Mouse (Mus musculus): ENCODE measurements around the gene 4933427D14Rik.

The 4933427D14Rik gene

GRCm38 (mm10) chr11:72142889-72143288 lies 64.4 kb downstream of the 4933427D14Rik start:
- no peak for DNase-seq (ENCODE audit: low spot score)

GRCm38 (mm10) chr11:72140198-72140597 lies 67.1 kb downstream of the 4933427D14Rik start:
- no peak for DNase-seq (ENCODE audit: low spot score)

GRCm38 (mm10) chr11:72136231-72136982 lies 70.9 kb downstream of the 4933427D14Rik start:
- no peak for DNase-seq (ENCODE audit: low spot score)

- DNase-seq (ENCODE audit: low spot score), result no peak
These were observed 71.7 kb downstream of the 4933427D14Rik start, which contains the start of gene Pitpnm3 for GRCm38 (mm10) chr11:72135383-72136158. Pitpnm3 (minus strand) TSS chr11:72135778.

GRCm38 (mm10) chr11:72134536-72135382 lies 72.5 kb downstream of the 4933427D14Rik start:
- DNase-seq (ENCODE audit: low spot score), result no peak

- no peak for DNase-seq (ENCODE audit: low spot score)
These were observed 74.2 kb downstream of the 4933427D14Rik start for GRCm38 (mm10) chr11:72133075-72133474.

GRCm38 (mm10) chr11:72132266-72132665 lies 75.0 kb downstream of the 4933427D14Rik start:
- DNase-seq (ENCODE audit: low spot score), result no peak

GRCm38 (mm10) chr11:72131697-72132096 lies 75.6 kb downstream of the 4933427D14Rik start:
- no peak for DNase-seq (ENCODE audit: low spot score)

GRCm38 (mm10) chr11:72130905-72131304 lies 76.4 kb downstream of the 4933427D14Rik start:
- no peak for DNase-seq (ENCODE audit: low spot score)

GRCm38 (mm10) chr11:72130472-72130871 lies 76.8 kb downstream of the 4933427D14Rik start:
- no peak for DNase-seq (ENCODE audit: low spot score)

GRCm38 (mm10) chr11:72130021-72130420 lies 77.2 kb downstream of the 4933427D14Rik start:
- no peak for DNase-seq (ENCODE audit: low spot score)

- no peak for DNase-seq (ENCODE audit: low spot score)
These were observed 78.0 kb downstream of the 4933427D14Rik start for GRCm38 (mm10) chr11:72129032-72129894.

- DNase-seq (ENCODE audit: low spot score), result no peak
These were observed 79.6 kb downstream of the 4933427D14Rik start for GRCm38 (mm10) chr11:72127450-72128189.

GRCm38 (mm10) chr11:72125781-72126180 lies 81.5 kb downstream of the 4933427D14Rik start:
- DNase-seq (ENCODE audit: low spot score), result no peak

GRCm38 (mm10) chr11:72123531-72123930 lies 83.7 kb downstream of the 4933427D14Rik start:
- no peak for DNase-seq (ENCODE audit: low spot score)

- DNase-seq (ENCODE audit: low spot score), result no peak
These were observed 86.9 kb downstream of the 4933427D14Rik start for GRCm38 (mm10) chr11:72120354-72120753.

- no peak for DNase-seq (ENCODE audit: low spot score)
These were observed 88.6 kb downstream of the 4933427D14Rik start for GRCm38 (mm10) chr11:72118630-72119029.

GRCm38 (mm10) chr11:72113296-72113695 lies 94.0 kb downstream of the 4933427D14Rik start:
- DNase-seq (ENCODE audit: low spot score), result no peak

- no peak for DNase-seq (ENCODE audit: low spot score)
These were observed 96.5 kb downstream of the 4933427D14Rik start for GRCm38 (mm10) chr11:72110726-72111125.

GRCm38 (mm10) chr11:72104223-72104622 lies 103.0 kb downstream of the 4933427D14Rik start:
- no peak for DNase-seq (ENCODE audit: low spot score)
